Mouse (Mus musculus): ENCODE results near the gene Gm20696. TPM values are rescaled to one million over a fixed set of nuclear protein-coding genes. Genes with fewer than 3 reads are reported as not detected.

Gm20696 gene
- polyA plus RNA-seq, 1 experiment from 2014 or later, result 3.9 TPM

- peak; percentile 86 for ATAC-seq
- Histone ChIP-seq H3K9me3 (replicated peaks) (no peaks in the 10 kb centered on the region), H3K4me2 (peak overlapping the region; percentile 37; the same call in 1 of the 2 replicates), H3K36me3 (ENCODE audit: poor library complexity, severe bottlenecking) (no peaks in the 10 kb centered on the region), H3K27ac (no peak overlapping the region), H3K27me3 (no peaks in the 10 kb centered on the region), H3K4me1 (peaks cover 22% of the 10 kb centered on the region), H3K4me3 (no peak overlapping the region), H3K9ac (no peak overlapping the region; the same call in 1 of the 2 replicates)
- WGBS, result 29% methylated on average over 10 of the region's 10 CpGs
Measured at GRCm38 (mm10) chr6:99600168-99600793, 66.3 kb downstream of the Gm20696 start.

- Histone ChIP-seq H3K36me3 (ENCODE audit: poor library complexity, severe bottlenecking) (no peaks in the 10 kb centered on the region), H3K4me2 (peak overlapping the region; percentile 37), H3K9me3 (replicated peaks) (no peaks in the 10 kb centered on the region), H3K4me1 (peaks cover 19% of the 10 kb centered on the region), H3K27ac (peak overlapping the region; percentile 57), H3K4me3 (no peak overlapping the region), H3K9ac (peak overlapping the region; percentile 34; the same call in 1 of the 2 replicates), H3K27me3 (no peaks in the 10 kb centered on the region)
- ATAC-seq, result peak; percentile 31; the same call in 1 of the 2 replicates
- WGBS, result 6% methylated on average over 8 of the region's 8 CpGs
Measured at GRCm38 (mm10) chr6:99599651-99600050, 66.9 kb downstream of the Gm20696 start.

GRCm38 (mm10) chr6:99599229-99599628 lies 67.4 kb downstream of the Gm20696 start:
- H3K36me3 ChIP-seq (ENCODE audit: poor library complexity, severe bottlenecking), result no peaks in the 10 kb centered on the region
- H3K9me3 ChIP-seq (replicated peaks), result no peaks in the 10 kb centered on the region
- ATAC-seq, result peak; percentile 71
- no peak overlapping the region for H3K9ac ChIP-seq
- H3K4me2 ChIP-seq, result peak overlapping the region; percentile 37
- WGBS, result 16% methylated on average over 5 of the region's 5 CpGs
- H3K27ac ChIP-seq, result peak overlapping the region; percentile 57; the same call in 1 of the 2 replicates
- peaks cover 16% of the 10 kb centered on the region for H3K4me1 ChIP-seq
- no peaks in the 10 kb centered on the region for H3K27me3 ChIP-seq
- H3K4me3 ChIP-seq, result no peak overlapping the region

- Histone ChIP-seq H3K4me1 (0 out of 2 replicates have a peak, but pooled peaks cover 4% of the 10 kb centered on the region), H3K4me2 (no peak overlapping the region), H3K9me3 (replicated peaks) (no peaks in the 10 kb centered on the region), H3K4me3 (no peak overlapping the region), H3K9ac (no peak overlapping the region), H3K27me3 (no peaks in the 10 kb centered on the region), H3K27ac (no peak overlapping the region), H3K36me3 (ENCODE audit: poor library complexity, severe bottlenecking) (no peaks in the 10 kb centered on the region; the same call in 1 of the 2 replicates)
- WGBS, result 45% methylated on average over 6 of the region's 6 CpGs
- no peak for ATAC-seq
Measured at GRCm38 (mm10) chr6:99577040-99577439, 89.6 kb downstream of the Gm20696 start.

GRCm38 (mm10) chr6:99575633-99576032 lies 91.0 kb downstream of the Gm20696 start:
- WGBS, result 92% methylated on average over 6 of the region's 6 CpGs
- no peaks in the 10 kb centered on the region for H3K9me3 ChIP-seq (replicated peaks)
- no peak for ATAC-seq
- no peak overlapping the region for H3K4me3 ChIP-seq
- H3K9ac ChIP-seq, result no peak overlapping the region
- no peak overlapping the region for H3K4me2 ChIP-seq
- no peak overlapping the region for H3K27ac ChIP-seq
- 0 out of 2 replicates have a peak, but pooled peaks cover 4% of the 10 kb centered on the region for H3K4me1 ChIP-seq
- H3K36me3 ChIP-seq (ENCODE audit: poor library complexity, severe bottlenecking), result no peaks in the 10 kb centered on the region
- no peaks in the 10 kb centered on the region for H3K27me3 ChIP-seq

GRCm38 (mm10) chr6:99573343-99573742 lies 93.3 kb downstream of the Gm20696 start:
- 95% methylated on average over 2 of the region's 2 CpGs for WGBS
- no peak for ATAC-seq
- 0 out of 2 replicates have a peak, but pooled peaks cover 4% of the 10 kb centered on the region for H3K4me1 ChIP-seq
- H3K4me2 ChIP-seq, result no peak overlapping the region
- no peaks in the 10 kb centered on the region for H3K27me3 ChIP-seq
- no peak overlapping the region for H3K4me3 ChIP-seq
- H3K9me3 ChIP-seq (replicated peaks), result no peaks in the 10 kb centered on the region
- H3K27ac ChIP-seq, result no peak overlapping the region
- no peak overlapping the region for H3K9ac ChIP-seq
- H3K36me3 ChIP-seq (ENCODE audit: poor library complexity, severe bottlenecking), result no peaks in the 10 kb centered on the region

- Histone ChIP-seq H3K36me3 (ENCODE audit: poor library complexity, severe bottlenecking) (no peaks in the 10 kb centered on the region), H3K4me1 (no peaks in the 10 kb centered on the region), H3K27me3 (no peaks in the 10 kb centered on the region), H3K4me2 (no peak overlapping the region), H3K9ac (no peak overlapping the region), H3K27ac (no peak overlapping the region), H3K4me3 (no peak overlapping the region), H3K9me3 (replicated peaks) (no peaks in the 10 kb centered on the region)
- ATAC-seq, result no peak
- WGBS, result 76% methylated on average over 5 of the region's 5 CpGs
Measured at GRCm38 (mm10) chr6:99572071-99572470, 94.5 kb downstream of the Gm20696 start.

GRCm38 (mm10) chr6:99566921-99567320 lies 99.7 kb downstream of the Gm20696 start:
- Histone ChIP-seq H3K9me3 (replicated peaks) (no peaks in the 10 kb centered on the region), H3K4me2 (no peak overlapping the region), H3K27me3 (no peaks in the 10 kb centered on the region), H3K36me3 (ENCODE audit: poor library complexity, severe bottlenecking) (no peaks in the 10 kb centered on the region), H3K27ac (no peak overlapping the region), H3K9ac (no peak overlapping the region), H3K4me1 (no peaks in the 10 kb centered on the region), H3K4me3 (no peak overlapping the region)
- WGBS, result 83% methylated on average over 8 of the region's 8 CpGs
- no peak for ATAC-seq

- Histone ChIP-seq H3K36me3 (ENCODE audit: poor library complexity, severe bottlenecking) (no peaks in the 10 kb centered on the region), H3K27me3 (no peaks in the 10 kb centered on the region), H3K4me2 (no peak overlapping the region), H3K27ac (no peak overlapping the region), H3K9ac (no peak overlapping the region), H3K9me3 (replicated peaks) (no peaks in the 10 kb centered on the region), H3K4me1 (no peaks in the 10 kb centered on the region), H3K4me3 (no peak overlapping the region)
- ATAC-seq, result no peak
- 79% methylated on average over 3 of the region's 3 CpGs for WGBS
Measured at GRCm38 (mm10) chr6:99564766-99565165, 101.8 kb downstream of the Gm20696 start.

GRCm38 (mm10) chr6:99556950-99557349 lies 109.6 kb downstream of the Gm20696 start:
- Histone ChIP-seq H3K27ac (no peak overlapping the region), H3K4me3 (no peak overlapping the region), H3K9me3 (replicated peaks) (no peaks in the 10 kb centered on the region), H3K36me3 (ENCODE audit: poor library complexity, severe bottlenecking) (no peaks in the 10 kb centered on the region), H3K9ac (no peak overlapping the region), H3K4me2 (no peak overlapping the region), H3K4me1 (no peaks in the 10 kb centered on the region), H3K27me3 (no peaks in the 10 kb centered on the region)
- ATAC-seq, result no peak
- WGBS, result 88% methylated on average over 5 of the region's 5 CpGs

- Histone ChIP-seq H3K9me3 (replicated peaks) (no peaks in the 10 kb centered on the region), H3K4me2 (no peak overlapping the region), H3K4me3 (no peak overlapping the region), H3K4me1 (no peaks in the 10 kb centered on the region), H3K9ac (no peak overlapping the region), H3K27ac (no peak overlapping the region), H3K27me3 (no peaks in the 10 kb centered on the region), H3K36me3 (ENCODE audit: poor library complexity, severe bottlenecking) (no peaks in the 10 kb centered on the region)
- WGBS, result 87% methylated on average over 1 of the region's 1 CpGs
- no peak for ATAC-seq
Measured at GRCm38 (mm10) chr6:99552816-99553215, 113.8 kb downstream of the Gm20696 start.

- no peak for ATAC-seq
- 95% methylated on average over 2 of the region's 2 CpGs for WGBS
Measured at GRCm38 (mm10) chr6:99546416-99546815, 120.2 kb downstream of the Gm20696 start.

GRCm38 (mm10) chr6:99545437-99545836 lies 121.2 kb downstream of the Gm20696 start:
- no peak for ATAC-seq
- Histone ChIP-seq H3K9ac (no peak overlapping the region), H3K27ac (no peak overlapping the region), H3K4me3 (no peak overlapping the region), H3K27me3 (no peaks in the 10 kb centered on the region), H3K4me1 (no peaks in the 10 kb centered on the region), H3K9me3 (replicated peaks) (no peaks in the 10 kb centered on the region), H3K4me2 (no peak overlapping the region), H3K36me3 (ENCODE audit: poor library complexity, severe bottlenecking) (no peaks in the 10 kb centered on the region)
- WGBS, result 76% methylated on average over 6 of the region's 6 CpGs

More at GRCm38 (mm10) chr6:99546416-99546815, 120.2 kb downstream of the Gm20696 start:
- Histone ChIP-seq H3K9me3 (replicated peaks) (no peaks in the 10 kb centered on the region), H3K27me3 (no peaks in the 10 kb centered on the region), H3K9ac (no peak overlapping the region), H3K27ac (no peak overlapping the region), H3K4me2 (no peak overlapping the region), H3K4me3 (no peak overlapping the region), H3K4me1 (no peaks in the 10 kb centered on the region), H3K36me3 (ENCODE audit: poor library complexity, severe bottlenecking) (no peaks in the 10 kb centered on the region)
